ENCODE assay signal across 10 mouse cellular contexts in the genomic region with DNA sequence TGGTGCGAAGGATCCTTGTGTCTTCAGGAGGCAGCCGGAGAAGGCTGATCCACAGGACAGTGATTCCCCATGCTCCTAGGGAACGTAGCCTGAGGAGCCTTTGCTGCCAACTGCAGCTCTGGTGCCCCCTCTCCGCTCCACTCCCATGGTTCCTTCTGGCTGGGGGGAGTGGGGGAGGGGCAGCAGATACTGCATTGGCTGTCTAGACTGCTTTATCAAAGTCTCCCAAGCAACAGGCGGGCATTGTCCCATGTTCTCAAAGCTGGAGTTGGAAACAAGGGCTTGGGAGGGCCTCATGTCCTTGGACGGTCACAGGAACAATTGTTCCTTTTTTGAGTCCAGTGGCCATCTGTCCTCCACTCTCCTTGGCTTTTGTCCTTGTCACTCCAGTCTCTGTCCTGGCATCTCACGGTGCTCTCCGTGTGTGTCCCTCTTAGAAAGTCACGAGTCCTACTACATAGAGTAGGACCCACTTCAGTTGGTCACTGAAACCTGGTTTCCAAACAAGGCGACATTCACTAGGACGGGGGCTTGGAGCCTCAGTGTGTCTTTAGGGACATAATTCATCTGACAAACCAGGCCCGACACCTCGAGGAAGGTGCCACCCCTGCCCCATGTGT. TPM values are rescaled to one million over a fixed set of nuclear protein-coding genes. Genes with fewer than 3 reads are reported as not detected.
DNase-seq lines count a peak whose midpoint lies in the region; ATAC-seq lines count a peak whose summit lies in the region.
"Had no signal": no experiment of that assay in that cellular context is flagged by ENCODE, and none has a peak within 500 bp of the region (broad histone marks: within the 10 kb centered on the region; RNA-seq: fewer than 3 reads in every experiment).

No protein-coding gene starts in this region.

- peaks cover 20% of the 10 kb centered on the region for H3K4me1 ChIP-seq in midbrain, embryonic 10.5 days
- H3K4me1 ChIP-seq in midbrain, embryonic 16.5 days (ENCODE audit: control insufficient read depth, insufficient read depth, low read length), result no peaks in the 10 kb centered on the region
- peaks cover 13% of the 10 kb centered on the region for H3K4me1 ChIP-seq in hindbrain, embryonic 12.5 days
- no peaks in the 10 kb centered on the region for H3K4me1 ChIP-seq in stomach, embryonic 15.5 days

- DNase-seq in midbrain, embryonic 10.5 days (ENCODE audit: low spot score), result peak; percentile 52
- DNase-seq in heart, adult 9 months (ENCODE audit: low spot score in 2 of 2), result peak; percentile 62 to 63

- no peaks in the 10 kb centered on the region for H3K36me3 ChIP-seq in midbrain, embryonic 10.5 days
- no peaks in the 10 kb centered on the region for H3K36me3 ChIP-seq in midbrain, embryonic 16.5 days (ENCODE audit: control insufficient read depth, insufficient read depth, low read length)
- H3K36me3 ChIP-seq in hindbrain, embryonic 12.5 days, result no peaks in the 10 kb centered on the region
- H3K36me3 ChIP-seq in stomach, embryonic 15.5 days, result no peaks in the 10 kb centered on the region
- H3K36me3 ChIP-seq: limb, embryonic 12.5 days had no signal

- 72% methylated on average over 13 of the region's 13 CpGs for WGBS in midbrain, embryonic 10.5 days
- 61% methylated on average over 13 of the region's 13 CpGs for WGBS in midbrain, embryonic 16.5 days
- WGBS in hindbrain, embryonic 12.5 days, result 40% methylated on average over 13 of the region's 13 CpGs
- 73% methylated on average over 13 of the region's 13 CpGs for WGBS in stomach, embryonic 15.5 days

- H3K4me3 ChIP-seq in midbrain, embryonic 10.5 days, result no peak overlapping the region
- no peak overlapping the region for H3K4me3 ChIP-seq in midbrain, embryonic 16.5 days (ENCODE audit: low read depth, low read length)
- H3K4me3 ChIP-seq in hindbrain, embryonic 12.5 days, result no peak overlapping the region
- H3K4me3 ChIP-seq in stomach, embryonic 15.5 days (replicated peaks), result no peak overlapping the region
- H3K4me3 ChIP-seq: limb, embryonic 12.5 days had no signal

- no peaks in the 10 kb centered on the region for H3K9me3 ChIP-seq in midbrain, embryonic 10.5 days (replicated peaks)
- H3K9me3 ChIP-seq in midbrain, embryonic 16.5 days (replicated peaks; ENCODE audit: control insufficient read depth, low read length, poor library complexity, severe bottlenecking), result no peaks in the 10 kb centered on the region
- no peaks in the 10 kb centered on the region for H3K9me3 ChIP-seq in hindbrain, embryonic 12.5 days (replicated peaks)
- H3K9me3 ChIP-seq in stomach, embryonic 15.5 days, result no peaks in the 10 kb centered on the region
- H3K9me3 ChIP-seq: limb, embryonic 12.5 days had no signal

- H3K27me3 ChIP-seq in midbrain, embryonic 10.5 days (ENCODE audit: low read depth, poor library complexity, severe bottlenecking), result no peaks in the 10 kb centered on the region
- H3K27me3 ChIP-seq in midbrain, embryonic 16.5 days (ENCODE audit: control insufficient read depth, insufficient read depth, low read depth, low read length), result no peaks in the 10 kb centered on the region
- no peaks in the 10 kb centered on the region for H3K27me3 ChIP-seq in hindbrain, embryonic 12.5 days
- no peaks in the 10 kb centered on the region for H3K27me3 ChIP-seq in stomach, embryonic 15.5 days (replicated peaks)
- H3K27me3 ChIP-seq: Patski had no signal

- no peak overlapping the region for H3K9ac ChIP-seq in midbrain, embryonic 16.5 days (ENCODE audit: low read depth, low read length)
- H3K9ac ChIP-seq in hindbrain, embryonic 12.5 days, result no peak overlapping the region
- no peak overlapping the region for H3K9ac ChIP-seq in stomach, embryonic 15.5 days
- H3K9ac ChIP-seq: limb, embryonic 12.5 days had no signal

- H3K4me2 ChIP-seq in midbrain, embryonic 16.5 days (ENCODE audit: low read length), result no peak overlapping the region
- H3K4me2 ChIP-seq in hindbrain, embryonic 12.5 days (replicated peaks), result no peak overlapping the region
- H3K4me2 ChIP-seq in stomach, embryonic 15.5 days, result no peak overlapping the region
- H3K4me2 ChIP-seq: limb, embryonic 12.5 days had no signal

- peak overlapping the region; percentile 76 for H3K27ac ChIP-seq in midbrain, embryonic 10.5 days (replicated peaks)
- no peak overlapping the region for H3K27ac ChIP-seq in midbrain, embryonic 16.5 days (ENCODE audit: low read length)
- H3K27ac ChIP-seq in hindbrain, embryonic 12.5 days, result peak overlapping the region; percentile 49
- no peak overlapping the region for H3K27ac ChIP-seq in stomach, embryonic 15.5 days
- H3K27ac ChIP-seq: limb, embryonic 12.5 days had no signal

- ATAC-seq in midbrain, embryonic 16.5 days, result no peak
- peak; percentile 77 for ATAC-seq in hindbrain, embryonic 12.5 days (ENCODE audit: low FRiP score)
- ATAC-seq in stomach, embryonic 15.5 days (ENCODE audit: insufficient read depth, low FRiP score, low read depth), result peak; percentile 35; the same call in 1 of the 2 replicates
- no peak for ATAC-seq in erythroid progenitor cell, adult 5-6 weeks (replicated peaks; ENCODE audit: low FRiP score, poor library complexity, severe bottlenecking)
- ATAC-seq in CD4-positive, CD25-positive, alpha-beta regulatory T cell, adult 4 months, result no peak
- ATAC-seq: Patski had no signal

RNA-seq across cellular contexts. Expression of a gene that starts 12.9 kb away (rescaled TPM):
- 0.41 and 0.55 TPM in 2 replicates for polyA plus RNA-seq in midbrain, embryonic 10.5 days (2016; fragmentation: Nextera tagmentation; extraction: Ambion mirVana)
- not detected in 2 replicates for polyA plus RNA-seq in midbrain, embryonic 16.5 days (2015; fragmentation: Nextera tagmentation; extraction: Ambion mirVana)
- polyA plus RNA-seq in hindbrain, embryonic 12.5 days (2016; fragmentation: Nextera tagmentation; extraction: Ambion mirVana), result 0.13 and 0.29 TPM in 2 replicates
- polyA plus RNA-seq in stomach, embryonic 15.5 days (2015; fragmentation: Nextera tagmentation; extraction: Ambion mirVana), result 0.22 and 0.60 TPM in 2 replicates
- total RNA-seq in erythroid progenitor cell, adult 5-6 weeks (2015; ENCODE audit: low replicate concordance), result not detected in 2 replicates
- not detected in 2 replicates for total RNA-seq in erythroid progenitor cell, adult 5-6 weeks (2017; ENCODE audit: low replicate concordance)
- polyA plus RNA-seq in CD4-positive, CD25-positive, alpha-beta regulatory T cell, adult 4 months (2017; shearing (Covaris generic)), result not detected
- total RNA-seq: granulocyte monocyte progenitor cell, adult 5-6 weeks had no signal
- polyA plus RNA-seq: limb, embryonic 12.5 days; Patski had no signal

RNA-seq across cellular contexts. Expression of a gene that starts 25.2 kb away (rescaled TPM):
- 0.07 TPM in 1 of 2 replicates, not detected in the other for polyA plus RNA-seq in midbrain, embryonic 10.5 days (2016; fragmentation: Nextera tagmentation; extraction: Ambion mirVana)
- not detected in 2 replicates for polyA plus RNA-seq in midbrain, embryonic 16.5 days (2015; fragmentation: Nextera tagmentation; extraction: Ambion mirVana)
- polyA plus RNA-seq in hindbrain, embryonic 12.5 days (2016; fragmentation: Nextera tagmentation; extraction: Ambion mirVana), result 0.08 TPM in 2 replicates
- polyA plus RNA-seq in stomach, embryonic 15.5 days (2015; fragmentation: Nextera tagmentation; extraction: Ambion mirVana), result not detected in 2 replicates
- total RNA-seq in erythroid progenitor cell, adult 5-6 weeks (2015; ENCODE audit: low replicate concordance), result not detected in 2 replicates
- total RNA-seq in erythroid progenitor cell, adult 5-6 weeks (2017; ENCODE audit: low replicate concordance), result not detected in 2 replicates
- not detected for polyA plus RNA-seq in CD4-positive, CD25-positive, alpha-beta regulatory T cell, adult 4 months (2017; shearing (Covaris generic))
- total RNA-seq: granulocyte monocyte progenitor cell, adult 5-6 weeks had no signal
- polyA plus RNA-seq: limb, embryonic 12.5 days had no signal

RNA-seq across cellular contexts. Expression of a gene that starts 45.3 kb away (rescaled TPM):
- polyA plus RNA-seq in midbrain, embryonic 10.5 days (2016; fragmentation: Nextera tagmentation; extraction: Ambion mirVana), result 126 and 133 TPM in 2 replicates
- 56.0 and 62.3 TPM in 2 replicates for polyA plus RNA-seq in midbrain, embryonic 16.5 days (2015; fragmentation: Nextera tagmentation; extraction: Ambion mirVana)
- 101 and 112 TPM in 2 replicates for polyA plus RNA-seq in hindbrain, embryonic 12.5 days (2016; fragmentation: Nextera tagmentation; extraction: Ambion mirVana)
- 136 and 143 TPM in 2 replicates for polyA plus RNA-seq in stomach, embryonic 15.5 days (2015; fragmentation: Nextera tagmentation; extraction: Ambion mirVana)
- 7.5 and 50.1 TPM in 2 replicates for total RNA-seq in erythroid progenitor cell, adult 5-6 weeks (2015; ENCODE audit: low replicate concordance)
- total RNA-seq in erythroid progenitor cell, adult 5-6 weeks (2017; ENCODE audit: low replicate concordance), result 20.7 and 28.7 TPM in 2 replicates
- polyA plus RNA-seq in CD4-positive, CD25-positive, alpha-beta regulatory T cell, adult 4 months (2017; shearing (Covaris generic)), result 100 to 1,000 TPM; 134 to 149 TPM

RNA-seq across cellular contexts. Expression of a gene that starts 54.2 kb away (rescaled TPM):
- 0.23 and 0.29 TPM in 2 replicates for polyA plus RNA-seq in midbrain, embryonic 10.5 days (2016; fragmentation: Nextera tagmentation; extraction: Ambion mirVana)
- 8.1 and 8.5 TPM in 2 replicates for polyA plus RNA-seq in midbrain, embryonic 16.5 days (2015; fragmentation: Nextera tagmentation; extraction: Ambion mirVana)
- polyA plus RNA-seq in hindbrain, embryonic 12.5 days (2016; fragmentation: Nextera tagmentation; extraction: Ambion mirVana), result 17.7 and 25.6 TPM in 2 replicates
- 2.5 and 3.0 TPM in 2 replicates for polyA plus RNA-seq in stomach, embryonic 15.5 days (2015; fragmentation: Nextera tagmentation; extraction: Ambion mirVana)
- not detected in 2 replicates for total RNA-seq in erythroid progenitor cell, adult 5-6 weeks (2015; ENCODE audit: low replicate concordance)
- total RNA-seq in erythroid progenitor cell, adult 5-6 weeks (2017; ENCODE audit: low replicate concordance), result not detected in 2 replicates
- not detected for polyA plus RNA-seq in CD4-positive, CD25-positive, alpha-beta regulatory T cell, adult 4 months (2017; shearing (Covaris generic))
- total RNA-seq: granulocyte monocyte progenitor cell, adult 5-6 weeks had no signal
- polyA plus RNA-seq: Patski had no signal

Comparison
In these comparisons a context has a peak if more than half of its experiments do, and no peak if none do; other contexts are left out.
1. H3K27ac ChIP-seq: peak in midbrain, embryonic 10.5 days (single experiment) and hindbrain, embryonic 12.5 days (single experiment); none in midbrain, embryonic 16.5 days (single experiment) and stomach, embryonic 15.5 days (single experiment).
2. ATAC-seq: peak in hindbrain, embryonic 12.5 days (single experiment) and stomach, embryonic 15.5 days (single experiment); none in midbrain, embryonic 16.5 days (single experiment), erythroid progenitor cell, adult 5-6 weeks (single experiment) and CD4-positive, CD25-positive, alpha-beta regulatory T cell, adult 4 months (single experiment).